Mouse (Mus musculus) limb, embryonic 15.5 days (tissue): ENCODE results near the gene Rap1gap2. TPM values are rescaled to one million over a fixed set of nuclear protein-coding genes. Genes with fewer than 3 reads are reported as not detected.

Source experiments
- ATAC-seq: fragments of 200-750 bp; cut with Nextera tagmentation; 2 replicates; pipeline ENCODE4 v1.8.0; 2017; ENCODE audit warnings: low read depth, moderate TSS enrichment; ENCODE audit not compliant: insufficient number of reproducible peaks, low FRiP score, low TSS enrichment
- H3K27ac ChIP-seq: fragments of 300-500 bp; sonication (generic); 2 replicates; pipeline ENCODE4 v1.5.1; 2015; ENCODE audit warnings: moderate library complexity, mild to moderate bottlenecking, inconsistent platforms
- H3K27me3 ChIP-seq: fragments of 300-500 bp; sonication (generic); 2 replicates; pipeline ENCODE4 v1.6.1; 2015; ENCODE audit warnings: inconsistent platforms
- H3K36me3 ChIP-seq: fragments of 300-500 bp; sonication (generic); 2 replicates; pipeline ENCODE4 v1.6.1; 2015; ENCODE audit warnings: inconsistent platforms
- H3K4me1 ChIP-seq: fragments of 300-500 bp; sonication (generic); 2 replicates; pipeline ENCODE4 v1.6.1; 2015; ENCODE audit warnings: inconsistent platforms
- H3K4me2 ChIP-seq: fragments of 300-500 bp; sonication (generic); 2 replicates; pipeline ENCODE4 v1.6.1; 2015; ENCODE audit warnings: mild to moderate bottlenecking, inconsistent platforms
- H3K4me3 ChIP-seq: fragments of 300-500 bp; sonication (generic); 2 replicates; pipeline ENCODE4 v1.5.1; 2015; ENCODE audit warnings: mild to moderate bottlenecking, inconsistent platforms
- H3K9ac ChIP-seq: fragments of 300-500 bp; sonication (generic); 2 replicates; pipeline ENCODE4 v1.6.1; 2015; ENCODE audit warnings: inconsistent platforms
- H3K9me3 ChIP-seq: fragments of 300-500 bp; sonication (generic); 2 replicates; pipeline ENCODE4 v1.6.1; 2016; ENCODE audit warnings: inconsistent platforms
- WGBS: fragments of 180-500 bp; shearing (Covaris S2); methylation state at CpG from one replicate; pipeline ENCODE4 v1.1.7; 2015; 5-methylcytosine and 5-hydroxymethylcytosine counted together
- polyA plus RNA-seq: library from polyadenylated mRNA; unstranded; fragments of >200 nt; fragmentation: Nextera tagmentation; extraction: Ambion mirVana; gene quantifications from 2 replicates; pipeline ENCODE4 v1.2.1, GENCODE M21; 2015

Gene Rap1gap2
- polyA plus RNA-seq, 1 experiment from 2014 or later, result 1.6 TPM

GRCm38 (mm10) chr11:74439202-74439601 lies 171.5 kb downstream of the Rap1gap2 start:
- H3K27ac ChIP-seq, result no peak overlapping the region

GRCm38 (mm10) chr11:74438249-74438648 lies 172.5 kb downstream of the Rap1gap2 start:
- Histone ChIP-seq H3K27ac (no peak overlapping the region), H3K9ac (no peak overlapping the region), H3K4me2 (no peak overlapping the region), H3K4me1 (no peaks in the 10 kb centered on the region), H3K9me3 (no peaks in the 10 kb centered on the region), H3K36me3 (no peaks in the 10 kb centered on the region), H3K4me3 (no peak overlapping the region), H3K27me3 (no peaks in the 10 kb centered on the region)
- whole genome bisulfite sequencing, result 86% methylated on average over 4 of the region's 4 CpGs
- no peak for ATAC-seq

More at GRCm38 (mm10) chr11:74439202-74439601, 171.5 kb downstream of the Rap1gap2 start:
- no peak overlapping the region for H3K4me2 ChIP-seq
- H3K4me1 ChIP-seq, result no peaks in the 10 kb centered on the region
- no peak; the same call in 1 of the 2 replicates for ATAC-seq
- no peak overlapping the region for H3K9ac ChIP-seq
- no peaks in the 10 kb centered on the region for H3K9me3 ChIP-seq
- no peaks in the 10 kb centered on the region for H3K36me3 ChIP-seq
- WGBS, result 44% methylated on average over 6 of the region's 6 CpGs
- H3K4me3 ChIP-seq, result no peak overlapping the region
- no peaks in the 10 kb centered on the region for H3K27me3 ChIP-seq

DNA sequence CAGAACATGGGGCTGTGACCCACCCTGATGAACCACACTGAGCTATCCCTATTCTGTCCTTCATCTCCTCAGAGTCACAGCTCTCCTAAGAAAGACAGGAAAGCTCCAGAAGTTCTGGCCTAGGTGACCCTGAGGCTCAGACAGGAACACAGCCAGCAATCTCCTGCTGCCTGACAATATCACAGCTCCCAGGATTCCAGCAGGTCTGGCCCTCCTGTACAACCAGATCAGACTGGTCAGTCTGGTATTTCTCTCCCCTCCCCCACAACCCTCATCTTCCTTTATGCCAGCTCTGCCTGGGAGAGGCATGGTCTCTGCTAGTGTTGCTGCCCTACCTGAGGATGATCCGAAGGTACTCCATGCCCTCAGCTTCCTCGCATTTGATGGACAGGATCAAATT lies 175.3 kb downstream of the Rap1gap2 start:
- Histone ChIP-seq H3K4me1 (no peaks in the 10 kb centered on the region), H3K36me3 (no peaks in the 10 kb centered on the region), H3K9ac (no peak overlapping the region), H3K4me3 (no peak overlapping the region), H3K27me3 (no peaks in the 10 kb centered on the region), H3K27ac (no peak overlapping the region), H3K4me2 (no peak overlapping the region), H3K9me3 (no peaks in the 10 kb centered on the region)
- no peak for ATAC-seq
- 86% methylated on average over 2 of the region's 2 CpGs for WGBS

- H3K9ac ChIP-seq, result no peak overlapping the region
These were observed 177.7 kb downstream of the Rap1gap2 start for GRCm38 (mm10) chr11:74433000-74433399.

GRCm38 (mm10) chr11:74429798-74430529 lies 180.8 kb downstream of the Rap1gap2 start:
- Histone ChIP-seq H3K9ac (no peak overlapping the region), H3K36me3 (no peaks in the 10 kb centered on the region), H3K4me1 (no peaks in the 10 kb centered on the region), H3K4me2 (no peak overlapping the region), H3K9me3 (no peaks in the 10 kb centered on the region), H3K27me3 (no peaks in the 10 kb centered on the region), H3K27ac (no peak overlapping the region), H3K4me3 (no peak overlapping the region)
- no peak for ATAC-seq
- 66% methylated on average over 11 of the region's 11 CpGs for WGBS

More at GRCm38 (mm10) chr11:74433000-74433399, 177.7 kb downstream of the Rap1gap2 start:
- Histone ChIP-seq H3K4me2 (no peak overlapping the region), H3K9me3 (no peaks in the 10 kb centered on the region), H3K27ac (no peak overlapping the region), H3K27me3 (no peaks in the 10 kb centered on the region), H3K36me3 (no peaks in the 10 kb centered on the region), H3K4me1 (no peaks in the 10 kb centered on the region), H3K4me3 (no peak overlapping the region)
- 76% methylated on average over 4 of the region's 4 CpGs for WGBS
- no peak for ATAC-seq

DNA sequence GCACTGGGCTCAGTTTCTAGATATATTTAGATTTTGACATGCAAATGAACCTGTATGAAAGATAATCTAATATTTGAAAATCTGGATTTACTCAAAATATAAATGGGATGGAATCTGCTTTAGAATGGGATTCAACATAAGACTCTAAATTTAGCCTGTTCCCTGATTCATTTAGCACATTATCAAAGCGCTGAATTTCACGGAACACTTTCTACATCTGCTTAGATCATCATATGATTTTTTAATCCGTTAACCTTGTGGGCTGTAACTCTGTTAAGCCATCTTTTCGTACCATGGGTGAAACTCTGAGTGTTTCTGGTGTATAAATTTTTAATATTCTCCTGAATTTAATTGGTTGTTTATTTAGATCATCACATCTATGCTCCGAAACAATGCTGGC lies 184.4 kb downstream of the Rap1gap2 start:
- H3K9me3 ChIP-seq, result no peaks in the 10 kb centered on the region
- H3K27ac ChIP-seq, result no peak overlapping the region
- WGBS, result 78% methylated on average over 5 of the region's 5 CpGs
- H3K27me3 ChIP-seq, result no peaks in the 10 kb centered on the region
- no peak overlapping the region for H3K4me3 ChIP-seq
- ATAC-seq, result no peak
- H3K4me1 ChIP-seq, result no peaks in the 10 kb centered on the region
- no peak overlapping the region for H3K9ac ChIP-seq
- H3K4me2 ChIP-seq, result no peak overlapping the region
- H3K36me3 ChIP-seq, result no peaks in the 10 kb centered on the region

DNA sequence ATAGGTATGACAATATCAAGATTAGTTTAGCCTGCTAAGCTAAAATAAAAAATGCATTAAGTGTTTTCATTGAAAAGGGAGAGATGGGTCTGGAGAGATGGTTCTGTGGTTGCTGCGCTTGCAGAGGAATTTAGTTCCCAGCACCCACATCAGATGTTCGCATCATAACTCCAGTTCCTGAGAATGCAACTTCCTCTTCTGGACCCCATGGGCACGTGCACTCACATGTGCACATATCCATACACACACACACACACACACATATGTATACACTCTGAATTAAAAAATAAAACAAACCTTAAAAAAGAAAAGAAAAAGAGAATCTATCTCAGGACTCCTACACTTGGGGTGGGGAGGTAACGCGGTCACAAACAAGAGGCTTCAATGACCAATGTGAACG lies 188.7 kb downstream of the Rap1gap2 start:
- Histone ChIP-seq H3K36me3 (no peaks in the 10 kb centered on the region), H3K4me2 (no peak overlapping the region), H3K4me3 (no peak overlapping the region), H3K4me1 (no peaks in the 10 kb centered on the region), H3K27ac (no peak overlapping the region), H3K9me3 (no peaks in the 10 kb centered on the region), H3K9ac (no peak overlapping the region), H3K27me3 (no peaks in the 10 kb centered on the region)
- no peak for ATAC-seq
- WGBS, result 90% methylated on average over 6 of the region's 6 CpGs

DNA sequence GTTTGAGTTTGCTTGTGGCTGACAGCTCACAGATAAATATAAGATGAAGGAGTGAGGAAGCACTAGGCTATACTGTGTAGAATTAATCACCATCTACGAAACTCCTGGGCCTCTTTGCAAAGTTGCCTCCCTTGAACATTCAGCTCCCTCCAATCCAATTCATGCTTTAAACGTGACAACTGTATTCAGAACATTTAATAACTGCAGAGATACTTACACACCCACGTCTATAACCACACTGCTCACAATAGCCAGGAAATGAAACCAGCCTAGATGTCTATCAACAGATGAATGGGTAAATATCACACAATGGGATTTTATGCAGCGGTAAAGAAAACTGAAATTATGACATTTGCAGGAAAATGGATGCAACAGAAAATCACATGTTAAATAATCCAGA lies 189.6 kb downstream of the Rap1gap2 start:
- no peak overlapping the region for H3K27ac ChIP-seq
- ATAC-seq, result no peak
- H3K4me3 ChIP-seq, result no peak overlapping the region
- H3K27me3 ChIP-seq, result no peaks in the 10 kb centered on the region
- H3K36me3 ChIP-seq, result no peaks in the 10 kb centered on the region
- H3K9ac ChIP-seq, result no peak overlapping the region
- H3K4me1 ChIP-seq, result no peaks in the 10 kb centered on the region
- 75% methylated on average over 4 of the region's 4 CpGs for WGBS
- H3K4me2 ChIP-seq, result no peak overlapping the region
- no peaks in the 10 kb centered on the region for H3K9me3 ChIP-seq

DNA sequence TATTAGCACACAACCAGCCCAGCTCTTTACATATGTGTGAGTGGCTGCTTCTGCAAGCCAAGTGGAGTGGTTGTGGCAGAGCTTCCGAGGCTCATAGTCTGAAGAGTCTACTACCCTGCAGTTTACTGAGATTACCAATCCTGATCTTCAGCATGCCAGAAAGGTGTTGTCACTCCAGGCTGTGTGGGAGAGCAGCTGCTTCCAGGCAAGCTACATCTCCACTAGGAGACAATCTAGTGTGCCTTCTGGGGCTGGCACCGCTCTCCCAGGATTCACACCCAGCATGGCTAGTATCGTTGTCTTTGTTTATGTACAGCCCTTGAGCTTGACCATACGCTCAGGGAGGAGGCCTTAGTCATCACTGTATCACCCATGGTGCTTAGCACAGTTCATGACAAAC lies 191.1 kb downstream of the Rap1gap2 start:
- no peak for ATAC-seq
- WGBS, result 77% methylated on average over 4 of the region's 4 CpGs

GRCm38 (mm10) chr11:74415736-74416135 lies 195.0 kb downstream of the Rap1gap2 start:
- H3K27me3 ChIP-seq, result no peaks in the 10 kb centered on the region
- H3K4me2 ChIP-seq, result no peak overlapping the region
- no peak overlapping the region for H3K9ac ChIP-seq
- WGBS, result 50% methylated on average over 12 of the region's 12 CpGs
- H3K27ac ChIP-seq, result no peak overlapping the region
- H3K4me1 ChIP-seq, result no peaks in the 10 kb centered on the region
- no peaks in the 10 kb centered on the region for H3K9me3 ChIP-seq
- no peak overlapping the region for H3K4me3 ChIP-seq
- ATAC-seq, result no peak
- no peaks in the 10 kb centered on the region for H3K36me3 ChIP-seq

More for the DNA sequence above, 191.1 kb downstream of the Rap1gap2 start:
- no peaks in the 10 kb centered on the region for H3K9me3 ChIP-seq
- no peak overlapping the region for H3K9ac ChIP-seq
- H3K27ac ChIP-seq, result no peak overlapping the region
- no peaks in the 10 kb centered on the region for H3K4me1 ChIP-seq
- no peak overlapping the region for H3K4me2 ChIP-seq
- no peak overlapping the region for H3K4me3 ChIP-seq
- H3K27me3 ChIP-seq, result no peaks in the 10 kb centered on the region
- H3K36me3 ChIP-seq, result no peaks in the 10 kb centered on the region

- WGBS, result 77% methylated on average over 9 of the region's 9 CpGs
- Histone ChIP-seq H3K4me3 (no peak overlapping the region), H3K4me2 (no peak overlapping the region), H3K27me3 (no peaks in the 10 kb centered on the region), H3K9me3 (no peaks in the 10 kb centered on the region), H3K27ac (no peak overlapping the region), H3K4me1 (peaks cover 12% of the 10 kb centered on the region), H3K36me3 (no peaks in the 10 kb centered on the region), H3K9ac (no peak overlapping the region)
- no peak for ATAC-seq
These were observed 196.6 kb downstream of the Rap1gap2 start for GRCm38 (mm10) chr11:74414112-74414511.

- no peaks in the 10 kb centered on the region for H3K36me3 ChIP-seq
- ATAC-seq, result no peak
- peaks cover 18% of the 10 kb centered on the region for H3K4me1 ChIP-seq
- H3K4me3 ChIP-seq, result no peak overlapping the region
- no peak overlapping the region for H3K9ac ChIP-seq
- H3K9me3 ChIP-seq, result no peaks in the 10 kb centered on the region
- WGBS, result 67% methylated on average over 3 of the region's 3 CpGs
- H3K4me2 ChIP-seq, result no peak overlapping the region
- no peak overlapping the region for H3K27ac ChIP-seq
- no peaks in the 10 kb centered on the region for H3K27me3 ChIP-seq
These were observed 197.2 kb downstream of the Rap1gap2 start for GRCm38 (mm10) chr11:74413449-74413972.
